Mouse (Mus musculus) lung, postnatal 10 days (tissue): ENCODE measurements around the gene Hesx1.
"Not testable (repeated sequence)": the region's sequence is repeated elsewhere in the genome, so short reads cannot be mapped to it uniquely, and the experiment has no call there.

ENCODE experiments used
- DNase-seq: peaks from one replicate; pipeline ENCODE4 v3.0.0; 2021

The Hesx1 gene

GRCm38 (mm10) chr14:26994211-26994741 lies at the start of gene Hesx1:
TSS of gene Hesx1 (plus strand) at chr14:26994416.
- DNase-seq = peak; percentile 61

- not testable (repeated sequence) for DNase-seq
These were observed 38.1 kb upstream of the Hesx1 start for GRCm38 (mm10) chr14:26956139-26956538.

GRCm38 (mm10) chr14:26960518-26960917 lies 33.7 kb upstream of the Hesx1 start:
- DNase-seq = no peak

- DNase-seq = no peak
These were observed 25.1 kb upstream of the Hesx1 start for GRCm38 (mm10) chr14:26969164-26969563.

GRCm38 (mm10) chr14:26969856-26970407 lies 24.3 kb upstream of the Hesx1 start:
- peak; percentile 66 for DNase-seq

GRCm38 (mm10) chr14:26970439-26970932 lies 23.7 kb upstream of the Hesx1 start:
- DNase-seq = peak; percentile 96

- DNase-seq = peak; percentile 25
These were observed 23.0 kb upstream of the Hesx1 start, which contains the start of gene Appl1 for GRCm38 (mm10) chr14:26971106-26971789. TSS of gene Appl1 (minus strand) at chr14:26971232.

- no peak for DNase-seq
These were observed 21.1 kb upstream of the Hesx1 start for GRCm38 (mm10) chr14:26973089-26973488.

- DNase-seq = no peak
These were observed 18.7 kb upstream of the Hesx1 start for GRCm38 (mm10) chr14:26975490-26975889.

- DNase-seq = no peak
These were observed 18.0 kb upstream of the Hesx1 start for GRCm38 (mm10) chr14:26976212-26976611.

GRCm38 (mm10) chr14:26977500-26977899 lies 16.7 kb upstream of the Hesx1 start:
- no peak for DNase-seq

- DNase-seq = no peak
These were observed 14.4 kb upstream of the Hesx1 start for GRCm38 (mm10) chr14:26979808-26980207.

GRCm38 (mm10) chr14:26981021-26981420 lies 13.2 kb upstream of the Hesx1 start:
- DNase-seq = no peak

- no peak for DNase-seq
These were observed 12.6 kb upstream of the Hesx1 start for GRCm38 (mm10) chr14:26981494-26982149.

- DNase-seq = no peak
These were observed 12.1 kb upstream of the Hesx1 start for GRCm38 (mm10) chr14:26982150-26982530.

- no peak for DNase-seq
These were observed 5.5 kb upstream of the Hesx1 start for GRCm38 (mm10) chr14:26988694-26989093.

GRCm38 (mm10) chr14:26991622-26992021 lies 2.6 kb upstream of the Hesx1 start:
- no peak for DNase-seq

- no peak for DNase-seq
These were observed 789 bp upstream of the Hesx1 start for GRCm38 (mm10) chr14:26993427-26993826.

GRCm38 (mm10) chr14:26996257-26996656 lies 2.0 kb downstream of the Hesx1 start:
- DNase-seq = no peak

- DNase-seq = no peak
These were observed 6.2 kb downstream of the Hesx1 start for GRCm38 (mm10) chr14:27000386-27000785.

GRCm38 (mm10) chr14:27004906-27005305 lies 10.7 kb downstream of the Hesx1 start:
- DNase-seq = no peak

GRCm38 (mm10) chr14:27005937-27006336 lies 11.7 kb downstream of the Hesx1 start:
- no peak for DNase-seq

- no peak for DNase-seq
These were observed 17.3 kb downstream of the Hesx1 start for GRCm38 (mm10) chr14:27011561-27011960.

GRCm38 (mm10) chr14:27013658-27014057 lies 19.4 kb downstream of the Hesx1 start:
- no peak for DNase-seq
